Mouse (Mus musculus) mesoderm, embryonic 11.5 days (tissue): ENCODE measurements at regions not wholly inside any gene's neighbourhood (a gene's known extent, or its start where the extent isn't known, plus 50 kb on each side); places are given as distances from the start of the nearest gene placed in this dataset.

Experiments used
- DNase-seq: peaks from one replicate; pipeline ENCODE4 v3.0.0-alpha.2; 2012; ENCODE audit warnings: low read depth, low spot score

DNA sequence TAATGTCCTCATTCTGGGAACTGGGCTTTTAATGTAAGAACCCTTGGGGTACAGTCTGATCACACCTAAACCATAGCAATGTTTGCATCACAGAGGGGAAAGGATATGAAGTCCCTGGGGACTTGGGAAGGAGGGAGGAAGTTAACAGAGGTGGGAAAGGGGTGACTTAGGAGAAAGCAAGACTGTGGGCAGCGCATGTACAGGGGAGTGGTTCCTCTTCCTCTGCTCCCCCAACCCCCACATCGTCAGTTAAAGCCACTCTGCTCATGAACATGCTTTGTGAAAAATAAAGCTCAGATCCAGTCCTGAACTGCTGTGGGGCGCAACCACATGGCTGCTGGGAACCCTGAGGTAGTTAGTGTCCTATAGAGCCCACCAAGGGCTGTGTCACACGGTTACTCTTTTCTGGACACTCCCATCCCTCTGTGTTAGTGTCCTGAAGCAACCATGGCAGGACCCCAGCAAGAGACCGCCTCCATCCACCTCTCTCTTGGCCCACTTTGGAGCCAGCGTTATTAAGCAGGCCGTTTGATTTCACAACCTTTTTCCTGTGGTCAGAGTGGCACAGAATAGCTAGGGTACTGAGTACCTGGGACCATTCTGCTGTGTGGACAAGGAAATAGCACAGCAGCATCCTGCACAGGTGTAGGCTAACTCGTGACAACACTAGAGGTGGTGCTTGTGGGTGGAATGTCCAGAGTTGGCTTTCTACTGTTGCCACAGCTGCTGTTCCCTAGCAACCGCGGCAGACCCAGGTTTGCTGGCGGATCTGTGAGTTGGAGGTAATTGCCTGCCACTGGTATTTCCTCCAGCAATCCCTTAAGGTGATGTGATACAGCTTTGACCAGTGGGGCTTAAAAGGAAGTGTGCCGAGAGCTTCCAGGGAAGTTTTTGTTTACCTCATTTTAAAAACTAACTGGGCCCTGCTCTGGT is 50.3 kb upstream of the Cpeb4 start:
- DNase-seq = no peak
